Mouse (Mus musculus): ENCODE measurements around the gene Pycr1.

The Pycr1 gene

GRCm38 (mm10) chr11:120626785-120627467 is 16.6 kb downstream of the Pycr1 start:
- DNase-seq (ENCODE audit: low spot score in 2 of 2) = no peak

- no peak for DNase-seq (ENCODE audit: low spot score in 2 of 2)
These were observed 18.3 kb downstream of the Pycr1 start, which contains the start of gene Sirt7 for GRCm38 (mm10) chr11:120625152-120625775. Gene Sirt7 (minus strand): TSS chr11:120625240.

- peak; percentile 84 to 85 for DNase-seq (ENCODE audit: low spot score in 2 of 2)
These were observed 18.9 kb downstream of the Pycr1 start for GRCm38 (mm10) chr11:120624680-120625111.

GRCm38 (mm10) chr11:120623961-120624679 is 19.4 kb downstream of the Pycr1 start:
- DNase-seq (ENCODE audit: low spot score in 2 of 2) = peak; percentile 64 to 73

- DNase-seq (ENCODE audit: low spot score in 2 of 2) = no peak
These were observed 20.8 kb downstream of the Pycr1 start for GRCm38 (mm10) chr11:120622805-120623204.

- DNase-seq (ENCODE audit: low spot score in 2 of 2) = no peak
These were observed 23.4 kb downstream of the Pycr1 start for GRCm38 (mm10) chr11:120620195-120620594.

- DNase-seq (ENCODE audit: low spot score in 2 of 2) = no peak
These were observed 24.7 kb downstream of the Pycr1 start for GRCm38 (mm10) chr11:120618619-120619535.

- peak; percentile 89 to 91 for DNase-seq (ENCODE audit: low spot score in 2 of 2)
These were observed 26.0 kb downstream of the Pycr1 start, which contains the start of gene Pcyt2 for GRCm38 (mm10) chr11:120617519-120618112. Gene Pcyt2 (minus strand): TSS chr11:120617936.

- DNase-seq (ENCODE audit: low spot score in 2 of 2) = no peak
These were observed 26.8 kb downstream of the Pycr1 start for GRCm38 (mm10) chr11:120616617-120617294.

- DNase-seq (ENCODE audit: low spot score in 2 of 2) = no peak
These were observed 27.9 kb downstream of the Pycr1 start for GRCm38 (mm10) chr11:120615606-120616203.

GRCm38 (mm10) chr11:120615167-120615566 is 28.4 kb downstream of the Pycr1 start:
- DNase-seq (ENCODE audit: low spot score in 2 of 2) = no peak

- no peak for DNase-seq (ENCODE audit: low spot score in 2 of 2)
These were observed 29.6 kb downstream of the Pycr1 start for GRCm38 (mm10) chr11:120613976-120614375.

- no peak for DNase-seq (ENCODE audit: low spot score in 2 of 2)
These were observed 30.0 kb downstream of the Pycr1 start for GRCm38 (mm10) chr11:120613481-120613972.

GRCm38 (mm10) chr11:120612763-120613162 is 30.8 kb downstream of the Pycr1 start:
- DNase-seq (ENCODE audit: low spot score in 2 of 2) = peak; percentile 55 to 61

GRCm38 (mm10) chr11:120610477-120611046 is 33.0 kb downstream of the Pycr1 start:
- DNase-seq (ENCODE audit: low spot score in 2 of 2) = no peak

- no peak for DNase-seq (ENCODE audit: low spot score in 2 of 2)
These were observed 34.3 kb downstream of the Pycr1 start for GRCm38 (mm10) chr11:120609250-120609649.

- DNase-seq (ENCODE audit: low spot score in 2 of 2) = no peak
These were observed 35.1 kb downstream of the Pycr1 start, which contains the start of gene Npb for GRCm38 (mm10) chr11:120608241-120609034. Gene Npb (plus strand): TSS chr11:120608477.

GRCm38 (mm10) chr11:120606764-120607163 is 36.8 kb downstream of the Pycr1 start:
- DNase-seq (ENCODE audit: low spot score in 2 of 2) = no peak

GRCm38 (mm10) chr11:120605667-120606066 is 37.9 kb downstream of the Pycr1 start:
- no peak for DNase-seq (ENCODE audit: low spot score in 2 of 2)

All from right cerebral cortex, adult 2 months (tissue).